Mouse (Mus musculus): ENCODE data around the gene Gsta3.

GRCm38 (mm10) chr1:21239911-21240898 lies at the start of gene Gsta3:
- no peak for TF ChIP-seq EP300 (IDR thresholded peaks at IDR 0.05; ENCODE audit: low read depth)
- TF ChIP-seq CTCF (IDR thresholded peaks at IDR 0.05; ENCODE audit: low read depth): no peak

Measured in heart, postnatal 0 days (tissue).